Comparison of ENCODE assay signal across 22 mouse cellular contexts in genomic region chr2:65621838-65622237, GRCm38 (mm10). TPM values are rescaled to one million over a fixed set of nuclear protein-coding genes. Genes with fewer than 3 reads are reported as not detected.
A peak's percentile ranks its signal among the peaks of the same experiment; 100 is the strongest.
DNase-seq lines count a peak whose midpoint lies in the region; ATAC-seq and TF ChIP-seq lines count a peak whose summit lies in the region.
"Had no signal": no experiment of that assay in that cellular context is flagged by ENCODE, and none has a peak within 500 bp of the region (broad histone marks: within the 10 kb centered on the region; RNA-seq: fewer than 3 reads in every experiment).

No protein-coding gene starts in this region.

- no peak for TF ChIP-seq CTCF in forebrain, postnatal 0 days (IDR thresholded peaks at IDR 0.05; ENCODE audit: low read depth)

- no peak overlapping the region for H3K9ac ChIP-seq in forebrain, embryonic 15.5 days (replicated peaks)
- H3K9ac ChIP-seq in forebrain, embryonic 12.5 days, result no peak overlapping the region
- peak overlapping the region; percentile 57; the same call in 1 of the 2 replicates for H3K9ac ChIP-seq in forebrain, postnatal 0 days
- peak overlapping the region; percentile 39; the same call in 1 of the 2 replicates for H3K9ac ChIP-seq in midbrain, embryonic 14.5 days (replicated peaks; ENCODE audit: low read length)
- H3K9ac ChIP-seq: embryonic facial prominence, embryonic 13.5 days; kidney, embryonic 15.5 days; liver, postnatal 0 days had no signal

- DNase-seq in brain, adult 2 months (ENCODE audit: low read depth, low spot score), result peak; percentile 40
- DNase-seq in forebrain, postnatal 0 days, result peak; percentile 4
- DNase-seq in midbrain, embryonic 14.5 days, result no peak
- DNase-seq in spleen, adult 18-20 months, result no peak
- DNase-seq in c-Kit-positive CD71-positive TER-119-positive erythroid progenitor cells, embryonic 14.5 days (ENCODE audit: low spot score), result no peak
- no peak for DNase-seq in gastrocnemius, adult 8-10 months (ENCODE audit: low spot score in 2 of 2)
- DNase-seq: adrenal gland, postnatal 36 days; gastrocnemius, postnatal 25 days; liver, postnatal 0 days; lung, postnatal 10 days; thymus, postnatal 14 days had no signal

- ATAC-seq in forebrain, embryonic 15.5 days (replicated peaks), result 0 out of 2 replicates have a peak, but pooled peaks have one; percentile 35
- no peak for ATAC-seq in forebrain, embryonic 12.5 days (ENCODE audit: low FRiP score)
- ATAC-seq in forebrain, postnatal 0 days, result no peak
- no peak for ATAC-seq in midbrain, embryonic 14.5 days (ENCODE audit: low FRiP score, low TSS enrichment)
- ATAC-seq: intestine, postnatal 0 days; liver, postnatal 0 days had no signal

- 64% methylated on average over 5 of the region's 5 CpGs for WGBS in forebrain, embryonic 15.5 days
- 78% methylated on average over 5 of the region's 5 CpGs for WGBS in forebrain, embryonic 12.5 days
- 50% methylated on average over 5 of the region's 5 CpGs for WGBS in forebrain, postnatal 0 days
- WGBS in midbrain, embryonic 14.5 days, result 74% methylated on average over 5 of the region's 5 CpGs

- H3K36me3 ChIP-seq in forebrain, embryonic 15.5 days, result no peaks in the 10 kb centered on the region
- no peaks in the 10 kb centered on the region for H3K36me3 ChIP-seq in forebrain, embryonic 12.5 days (replicated peaks)
- H3K36me3 ChIP-seq in forebrain, postnatal 0 days (ENCODE audit: insufficient read depth), result no peaks in the 10 kb centered on the region
- no peaks in the 10 kb centered on the region for H3K36me3 ChIP-seq in midbrain, embryonic 14.5 days (ENCODE audit: control insufficient read depth, insufficient read depth, low read length)
- H3K36me3 ChIP-seq: embryonic facial prominence, embryonic 13.5 days; kidney, embryonic 15.5 days; limb, embryonic 10.5 days had no signal

- H3K4me3 ChIP-seq in forebrain, embryonic 15.5 days, result peak overlapping the region; percentile 34
- no peak overlapping the region for H3K4me3 ChIP-seq in forebrain, embryonic 12.5 days (replicated peaks)
- H3K4me3 ChIP-seq in forebrain, postnatal 0 days (ENCODE audit: low read depth, low read length), result peak overlapping the region; percentile 43
- peak overlapping the region; percentile 46 for H3K4me3 ChIP-seq in midbrain, embryonic 14.5 days (replicated peaks; ENCODE audit: low read depth, low read length)
- H3K4me3 ChIP-seq: embryonic facial prominence, embryonic 13.5 days; kidney, embryonic 15.5 days; limb, embryonic 10.5 days; myocyte had no signal

- peak overlapping the region; percentile 23; the same call in 1 of the 2 replicates for H3K4me2 ChIP-seq in forebrain, embryonic 15.5 days (replicated peaks)
- no peak overlapping the region; the same call in 1 of the 2 replicates for H3K4me2 ChIP-seq in forebrain, embryonic 12.5 days
- H3K4me2 ChIP-seq in forebrain, postnatal 0 days (ENCODE audit: low read depth), result peak overlapping the region; percentile 46
- H3K4me2 ChIP-seq in midbrain, embryonic 14.5 days (ENCODE audit: low read length), result peak overlapping the region; percentile 51
- H3K4me2 ChIP-seq: embryonic facial prominence, embryonic 13.5 days; kidney, embryonic 15.5 days had no signal

- H3K27me3 ChIP-seq in forebrain, embryonic 15.5 days, result no peaks in the 10 kb centered on the region
- H3K27me3 ChIP-seq in forebrain, embryonic 12.5 days, result no peaks in the 10 kb centered on the region
- no peaks in the 10 kb centered on the region for H3K27me3 ChIP-seq in forebrain, postnatal 0 days (ENCODE audit: insufficient read depth, low read length)
- no peaks in the 10 kb centered on the region for H3K27me3 ChIP-seq in midbrain, embryonic 14.5 days (ENCODE audit: control insufficient read depth, insufficient read depth, low read length)
- H3K27me3 ChIP-seq: CH12.LX; embryonic facial prominence, embryonic 13.5 days; kidney, embryonic 15.5 days had no signal

- H3K9me3 ChIP-seq in forebrain, embryonic 15.5 days, result no peaks in the 10 kb centered on the region
- H3K9me3 ChIP-seq in forebrain, embryonic 12.5 days, result no peaks in the 10 kb centered on the region
- no peaks in the 10 kb centered on the region for H3K9me3 ChIP-seq in forebrain, postnatal 0 days (ENCODE audit: low read length)
- H3K9me3 ChIP-seq in midbrain, embryonic 14.5 days (ENCODE audit: control insufficient read depth, low read length), result no peaks in the 10 kb centered on the region
- H3K9me3 ChIP-seq: embryonic facial prominence, embryonic 13.5 days; kidney, embryonic 15.5 days; limb, embryonic 10.5 days had no signal

- H3K4me1 ChIP-seq in forebrain, embryonic 15.5 days, result no peaks in the 10 kb centered on the region
- H3K4me1 ChIP-seq in forebrain, embryonic 12.5 days, result no peaks in the 10 kb centered on the region; the same call in 1 of the 2 replicates
- H3K4me1 ChIP-seq in forebrain, postnatal 0 days (ENCODE audit: insufficient read depth), result 0 out of 2 replicates have a peak, but pooled peaks cover 8% of the 10 kb centered on the region
- peaks cover 7% of the 10 kb centered on the region; the same call in 1 of the 2 replicates for H3K4me1 ChIP-seq in midbrain, embryonic 14.5 days (ENCODE audit: control insufficient read depth, insufficient read depth, low read length)
- H3K4me1 ChIP-seq: embryonic facial prominence, embryonic 13.5 days; kidney, embryonic 15.5 days; limb, embryonic 10.5 days had no signal

- no peak overlapping the region for H3K27ac ChIP-seq in forebrain, embryonic 15.5 days (replicated peaks)
- H3K27ac ChIP-seq in forebrain, embryonic 12.5 days, result no peak overlapping the region
- H3K27ac ChIP-seq in forebrain, postnatal 0 days (ENCODE audit: low read depth, low read length), result no peak overlapping the region
- H3K27ac ChIP-seq in midbrain, embryonic 14.5 days (replicated peaks; ENCODE audit: low read depth, low read length), result 0 out of 2 replicates have a peak overlapping the region, but pooled peaks have one; percentile 8
- H3K27ac ChIP-seq: embryonic facial prominence, embryonic 13.5 days; kidney, embryonic 15.5 days; limb, embryonic 10.5 days had no signal

RNA-seq across cellular contexts. Expression of gene Scn2a, which starts 1.3 kb away (rescaled TPM):
- polyA plus RNA-seq in forebrain, embryonic 15.5 days (2015; fragmentation: Nextera tagmentation; extraction: Ambion mirVana), result 25.2 and 29.9 TPM in 2 replicates
- 9.4 and 12.3 TPM in 2 replicates for polyA plus RNA-seq in forebrain, embryonic 12.5 days (2016; fragmentation: Nextera tagmentation; extraction: Ambion mirVana)
- 91.5 and 101 TPM in 2 replicates for total RNA-seq in forebrain, postnatal 0 days (2014; rRNA removed)
- 32.7 and 50.1 TPM in 2 replicates for polyA plus RNA-seq in forebrain, postnatal 0 days (2015; fragmentation: Nextera tagmentation; extraction: Ambion mirVana)
- polyA plus RNA-seq in midbrain, embryonic 14.5 days (2014; fragmentation: Nextera tagmentation; extraction: Ambion mirVana), result 40.6 and 47.4 TPM in 2 replicates
- total RNA-seq in gastrocnemius, adult 8-10 months (2022), result 1 to 10 TPM in 1 of 4 experiments, under 1 TPM in 3; 0.60 to 1.1 (median 0.65) TPM
- total RNA-seq: megakaryocyte, adult 5-6 weeks; MEL had no signal

RNA-seq across cellular contexts. Expression of gene Scn3a, which starts 54.4 kb away (rescaled TPM):
- 45.1 and 51.9 TPM in 2 replicates for polyA plus RNA-seq in forebrain, embryonic 15.5 days (2015; fragmentation: Nextera tagmentation; extraction: Ambion mirVana)
- 38.0 and 40.8 TPM in 2 replicates for polyA plus RNA-seq in forebrain, embryonic 12.5 days (2016; fragmentation: Nextera tagmentation; extraction: Ambion mirVana)
- 74.5 and 86.2 TPM in 2 replicates for total RNA-seq in forebrain, postnatal 0 days (2014; rRNA removed)
- polyA plus RNA-seq in forebrain, postnatal 0 days (2015; fragmentation: Nextera tagmentation; extraction: Ambion mirVana), result 22.0 and 36.0 TPM in 2 replicates
- polyA plus RNA-seq in midbrain, embryonic 14.5 days (2014; fragmentation: Nextera tagmentation; extraction: Ambion mirVana), result 60.4 and 87.2 TPM in 2 replicates
- total RNA-seq in gastrocnemius, adult 8-10 months (2022), result under 1 TPM; 0.02 to 0.36 (median 0.15) TPM
- total RNA-seq: hematopoietic stem cell, adult 5-6 weeks; megakaryocyte, adult 5-6 weeks; MEL had no signal

Comparison
In these comparisons a context has a peak if more than half of its experiments do, and no peak if none do; other contexts are left out.
1. H3K9ac ChIP-seq: peak in forebrain, postnatal 0 days (single experiment) and midbrain, embryonic 14.5 days (single experiment); none in forebrain, embryonic 15.5 days (single experiment) and forebrain, embryonic 12.5 days (single experiment).
2. DNase-seq: peak in brain, adult 2 months (single experiment) and forebrain, postnatal 0 days (single experiment); none in midbrain, embryonic 14.5 days (single experiment), spleen, adult 18-20 months (0 of 2), c-Kit-positive CD71-positive TER-119-positive erythroid progenitor cells, embryonic 14.5 days (single experiment) and gastrocnemius, adult 8-10 months (0 of 2).